Mouse (Mus musculus) embryo, embryonic 10 days (tissue): ENCODE results near the gene Hoxd1.

Experiments used
- DNase-seq: peaks from one replicate; pipeline ENCODE4 v3.0.0-alpha.2; 2015; ENCODE audit warnings: low spot score

Gene Hoxd1

DNA sequence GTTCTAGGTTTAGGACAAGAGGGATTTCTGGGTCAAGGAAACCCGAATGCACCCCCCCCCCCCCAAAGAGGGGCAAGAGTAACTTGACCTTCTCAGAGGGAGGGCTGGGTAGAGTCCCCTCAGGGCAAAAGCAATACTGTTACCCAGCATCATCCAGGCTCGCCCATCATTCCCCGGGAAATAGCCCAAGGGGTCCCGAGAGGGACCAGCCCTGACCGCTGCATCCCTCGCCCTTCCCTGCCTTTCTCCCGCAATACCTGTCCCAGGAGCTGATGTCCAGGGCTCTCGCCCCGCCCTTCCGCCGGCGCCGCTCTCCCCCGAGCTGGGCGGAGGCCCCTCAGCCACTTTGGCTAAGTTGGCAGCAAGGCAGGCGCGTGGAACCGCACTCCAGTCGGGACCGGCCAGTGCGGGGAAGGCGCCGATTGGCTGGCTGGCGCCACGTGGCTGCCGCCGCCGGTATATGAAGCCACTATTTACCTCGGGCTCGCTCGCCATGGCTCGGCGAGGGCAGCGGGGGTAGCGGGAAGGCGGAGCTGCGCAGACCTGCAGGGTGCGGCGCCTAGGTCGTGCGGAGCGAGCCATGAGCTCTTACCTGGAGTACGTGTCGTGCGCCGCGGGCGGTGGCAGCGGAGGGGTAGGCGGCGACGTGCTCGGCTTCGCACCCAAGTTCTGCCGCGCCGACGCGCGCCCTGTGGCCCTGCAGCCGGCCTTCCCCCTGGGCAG lies at the start of gene Hoxd1:
Gene Hoxd1, plus strand, starts transcription at position 459 of the 723 bp plus-strand sequence.
- peak; percentile 84 for DNase-seq

DNA sequence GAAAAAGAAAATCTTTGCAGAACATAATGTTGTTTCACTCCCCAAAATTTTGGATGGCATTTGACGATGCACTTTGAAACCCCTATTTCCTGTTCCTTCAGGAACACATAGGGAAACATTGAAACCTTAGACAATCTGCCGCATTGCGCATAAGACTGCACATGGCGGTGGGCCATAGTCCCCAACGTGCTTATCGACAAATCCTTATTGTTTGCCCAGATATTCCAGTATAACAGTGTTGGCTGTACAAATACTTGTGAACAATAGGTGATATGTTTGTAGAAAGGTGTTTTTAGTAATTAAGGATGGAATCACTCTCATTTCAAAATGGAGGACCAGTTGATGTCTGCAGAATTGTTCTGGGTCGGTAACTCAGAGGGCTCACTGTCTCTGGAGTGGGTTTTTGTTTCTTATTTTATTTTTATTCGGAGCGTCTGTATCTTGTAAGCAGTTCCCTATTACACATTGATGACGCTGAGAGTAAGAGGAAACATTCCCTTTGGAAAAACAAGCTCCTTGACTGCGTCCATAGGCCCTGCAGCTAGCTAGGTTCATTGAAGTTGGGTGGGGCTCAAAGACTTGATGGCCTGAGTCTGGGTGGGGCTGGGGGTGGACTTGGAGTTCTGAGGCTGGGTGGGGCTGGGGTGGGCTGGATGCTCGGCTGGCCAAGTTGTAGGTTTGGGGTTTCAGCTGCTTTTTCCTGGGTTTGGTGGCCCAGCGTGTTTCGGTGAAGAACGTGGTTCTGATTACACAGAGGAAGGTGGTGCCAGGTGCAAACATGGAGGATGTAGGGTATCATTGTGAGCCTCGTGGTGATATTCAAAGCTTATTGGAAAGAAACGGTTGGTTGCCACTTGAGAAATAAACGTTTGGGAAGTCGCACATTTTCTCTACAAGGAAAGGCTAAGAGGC lies 49.3 kb upstream of the Hoxd1 start:
- DNase-seq: peak; percentile 34

DNA sequence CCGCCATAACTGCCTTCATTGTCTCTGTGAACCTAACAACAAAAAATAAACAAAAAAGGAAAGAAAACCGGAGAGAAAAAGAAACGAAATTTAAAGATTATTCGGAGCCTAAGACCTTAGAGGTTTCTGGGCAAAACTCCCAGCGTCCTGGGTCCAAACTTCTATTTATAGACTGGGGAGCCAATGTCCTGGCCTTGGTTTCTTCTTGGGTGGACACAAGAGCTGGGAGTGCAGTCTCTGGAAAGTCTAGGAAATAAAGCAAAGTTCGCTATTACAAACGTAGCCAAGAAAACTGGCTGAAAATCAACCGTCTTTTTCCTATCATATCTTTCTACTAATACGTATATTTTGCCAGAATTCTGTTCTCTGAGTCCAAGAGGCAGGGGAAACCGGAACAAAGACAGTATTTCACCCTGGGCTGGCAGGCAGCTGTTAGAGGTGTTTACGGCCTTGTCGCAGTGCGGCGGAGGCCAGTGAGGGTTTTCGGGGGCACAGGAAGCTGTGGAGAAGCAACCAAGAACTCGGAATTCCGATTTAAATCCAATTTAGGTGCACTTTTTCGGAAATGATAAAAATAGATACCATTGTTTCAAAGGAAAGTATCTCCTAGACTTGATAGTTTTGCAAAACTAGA lies 48.5 kb upstream of the Hoxd1 start:
- DNase-seq: peak; percentile 63

DNA sequence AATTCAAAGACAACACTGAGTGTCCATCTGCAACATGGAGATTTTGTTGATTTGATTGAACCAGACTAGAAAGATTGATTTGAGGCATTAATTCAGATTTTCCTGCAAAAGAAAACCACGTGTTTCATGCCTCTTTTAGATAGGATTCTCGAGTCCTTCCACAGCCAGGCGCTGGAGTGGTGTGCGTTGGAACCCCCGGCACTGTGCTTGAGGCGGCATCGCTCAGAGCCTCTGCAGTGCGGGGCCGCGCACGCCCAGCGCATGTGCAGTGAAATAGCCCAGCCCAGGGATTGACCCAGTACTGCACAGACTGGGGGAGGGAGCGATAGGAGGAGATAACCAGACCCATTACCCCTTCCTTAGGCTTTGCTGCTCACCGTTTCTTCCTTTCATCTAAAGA lies 47.9 kb upstream of the Hoxd1 start:
- DNase-seq: peak; percentile 79

DNA sequence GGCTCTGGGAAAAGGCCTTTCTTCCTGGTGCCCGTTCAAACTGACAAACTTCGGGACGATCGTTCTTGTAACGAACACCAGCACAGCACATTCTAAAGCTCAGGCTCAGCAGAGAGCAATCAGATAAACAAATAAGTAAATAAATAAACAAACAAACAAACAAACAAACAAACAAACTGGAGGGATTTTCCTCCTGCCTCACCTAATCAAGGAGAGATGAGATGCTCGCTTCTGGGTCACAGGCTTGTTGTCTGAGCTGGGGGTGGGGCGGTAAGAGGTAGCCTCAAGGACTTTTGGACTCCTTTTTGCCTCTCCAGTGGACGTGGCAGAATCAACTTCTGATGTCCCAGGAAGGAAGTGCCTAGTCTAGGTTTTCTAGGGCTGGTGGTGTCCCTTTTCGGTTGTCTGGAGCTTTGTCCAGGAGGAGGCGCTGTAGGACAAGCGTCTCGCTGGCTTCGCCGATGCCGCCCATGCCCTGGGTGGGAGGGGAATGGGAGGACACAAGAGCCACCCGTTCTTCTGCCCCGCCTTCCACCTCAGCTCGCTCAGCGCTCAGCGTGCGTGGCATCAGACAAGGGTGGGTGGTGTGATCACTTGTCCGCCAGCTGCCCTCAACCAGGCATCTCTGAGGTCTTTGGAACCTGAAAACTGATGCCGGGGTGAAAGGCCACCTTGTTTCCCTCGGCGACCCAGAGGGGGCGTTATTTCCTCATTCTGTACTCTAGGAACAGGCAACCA lies 47.1 kb upstream of the Hoxd1 start:
- peak; percentile 97 for DNase-seq

DNA sequence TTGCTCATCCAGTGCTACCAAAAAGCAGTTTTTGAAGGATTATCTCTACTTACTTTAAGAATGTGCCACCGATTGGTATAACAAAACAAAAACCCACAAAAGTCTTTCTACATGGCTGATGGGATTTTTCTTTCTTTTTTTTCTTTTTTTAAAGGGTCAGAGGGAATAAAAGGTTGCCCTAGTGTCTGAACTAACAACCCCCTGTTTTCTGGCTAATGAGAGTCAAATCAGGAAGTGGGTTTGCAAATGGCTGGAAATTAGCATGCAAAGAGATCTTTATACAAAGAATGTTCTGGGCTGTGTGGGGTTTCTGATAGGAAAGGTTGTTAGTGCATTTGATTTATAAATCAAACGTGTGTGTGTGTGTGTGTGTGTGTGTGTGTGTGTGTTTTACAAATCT lies 42.4 kb upstream of the Hoxd1 start:
- DNase-seq: no peak

DNA sequence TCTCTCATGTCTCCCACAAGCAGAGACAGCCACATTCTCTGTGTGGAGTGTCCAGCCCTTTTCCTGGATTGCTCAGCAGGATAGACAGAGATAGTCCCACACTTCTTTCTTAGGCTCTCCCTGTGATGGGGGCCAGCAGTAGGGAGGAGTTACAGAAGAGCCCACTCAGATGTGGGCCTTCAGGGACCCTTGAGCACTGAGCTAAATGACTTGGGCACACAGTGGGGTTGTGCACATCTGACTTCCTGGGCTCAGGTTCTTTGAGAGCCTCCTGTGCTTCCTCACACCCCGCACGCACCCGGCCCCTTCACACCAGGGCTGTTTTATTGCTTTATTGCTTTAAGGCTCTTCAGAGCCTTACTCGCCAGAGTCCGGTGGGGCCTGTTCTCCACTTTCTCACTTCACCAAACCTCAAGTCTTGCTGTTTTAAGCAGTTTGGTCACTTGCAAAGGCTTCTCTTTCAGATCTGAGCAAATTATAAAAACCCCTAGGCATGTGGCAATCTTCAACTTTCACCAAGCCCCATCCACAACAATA lies 41.8 kb upstream of the Hoxd1 start:
- DNase-seq: peak; percentile 51

DNA sequence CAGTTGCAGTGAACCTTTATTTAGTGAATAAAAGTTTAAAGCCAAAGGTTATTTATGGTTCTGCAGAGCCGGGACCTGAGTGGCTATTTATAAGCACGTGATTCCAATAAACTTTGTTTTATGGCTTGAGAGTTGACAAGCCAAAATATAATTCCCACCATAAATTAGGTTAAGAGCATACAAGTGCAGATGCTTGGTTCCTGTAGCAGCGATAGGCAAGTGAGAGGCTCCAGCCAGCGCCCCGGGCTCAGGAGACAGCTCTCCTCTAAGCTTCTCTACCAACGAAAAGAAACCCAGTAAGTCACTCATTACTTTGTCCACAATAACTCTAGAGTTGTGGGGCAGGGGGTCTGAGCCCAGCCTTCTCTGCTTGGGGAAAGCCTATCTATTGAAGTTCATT lies 40.9 kb upstream of the Hoxd1 start:
- DNase-seq: peak; percentile 48

DNA sequence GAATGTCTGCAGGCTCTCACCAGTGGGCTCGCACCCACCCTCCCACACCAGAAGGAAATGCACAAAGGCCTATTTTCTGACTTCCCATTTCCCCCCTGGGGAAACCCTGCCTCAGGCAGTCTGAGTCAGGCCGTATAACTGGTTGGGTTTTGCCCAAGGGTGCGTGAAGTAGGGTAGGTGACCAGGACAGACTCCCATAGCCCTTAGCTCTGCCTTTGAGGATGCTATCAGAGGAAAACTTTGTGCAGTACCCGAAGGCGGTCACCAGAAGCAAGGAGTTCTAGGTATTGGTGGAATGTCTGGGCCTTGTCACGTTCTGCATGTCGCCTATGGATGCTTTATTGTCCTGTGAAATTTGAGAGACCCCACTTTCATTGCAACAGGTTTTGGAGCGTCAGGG lies 39.8 kb upstream of the Hoxd1 start:
- DNase-seq: no peak

DNA sequence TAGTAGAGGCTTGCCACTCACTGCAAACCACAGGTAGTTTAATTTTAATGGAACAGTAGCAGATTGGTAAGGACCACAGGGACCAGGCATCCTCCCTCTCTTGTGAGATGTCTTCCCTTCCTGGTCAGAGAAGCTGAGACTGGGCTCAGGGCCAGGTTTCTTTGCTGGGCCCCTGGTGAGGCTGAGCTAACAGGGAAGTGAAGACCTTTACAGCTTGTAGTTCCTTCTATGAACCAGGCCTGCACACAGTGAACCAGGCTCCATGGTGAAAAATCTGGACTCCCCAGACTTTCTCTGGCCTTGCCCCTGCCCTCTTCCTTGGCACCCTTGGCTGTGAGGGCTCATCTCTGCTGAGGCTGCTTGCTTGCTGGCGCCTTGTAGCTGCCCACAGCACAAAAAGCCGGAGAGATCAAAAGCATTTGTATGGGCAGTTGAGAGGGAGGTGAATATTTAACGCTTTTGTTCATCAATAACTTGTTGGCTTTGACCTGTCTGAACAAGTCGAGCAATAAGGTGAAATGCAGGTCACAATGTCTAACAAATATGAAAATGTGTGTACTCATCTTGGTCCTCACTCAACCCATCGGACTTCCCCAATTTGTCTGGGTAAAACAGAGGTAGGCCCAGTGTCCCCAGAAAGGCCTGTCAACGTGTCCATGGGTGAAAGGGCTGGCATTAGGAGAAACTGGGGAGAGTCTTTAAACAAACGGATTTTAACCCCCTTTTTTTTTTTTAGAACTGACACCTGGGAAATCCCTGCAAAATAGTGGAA lies 38.4 kb upstream of the Hoxd1 start:
- DNase-seq: peak; percentile 40

DNA sequence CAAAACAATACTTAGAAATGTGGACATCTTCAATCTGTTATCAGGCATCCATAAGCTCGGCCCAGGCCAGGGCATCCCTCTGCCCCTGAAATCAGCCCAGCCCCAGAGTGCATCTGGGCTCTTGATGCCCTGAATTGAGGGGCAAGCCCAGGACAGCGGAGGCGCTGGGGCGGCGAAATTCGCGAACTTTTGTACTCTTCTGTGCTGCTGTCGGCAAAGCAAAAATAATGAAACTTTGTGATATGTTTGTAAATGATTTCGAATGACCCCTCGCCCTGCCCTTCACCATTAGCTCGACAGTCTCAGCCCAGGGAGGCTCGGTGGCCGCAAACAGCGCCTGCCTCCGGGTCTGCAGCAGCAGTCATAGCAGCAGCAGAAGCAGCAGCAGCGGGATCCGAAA lies 37.6 kb upstream of the Hoxd1 start:
- peak; percentile 52 for DNase-seq

DNA sequence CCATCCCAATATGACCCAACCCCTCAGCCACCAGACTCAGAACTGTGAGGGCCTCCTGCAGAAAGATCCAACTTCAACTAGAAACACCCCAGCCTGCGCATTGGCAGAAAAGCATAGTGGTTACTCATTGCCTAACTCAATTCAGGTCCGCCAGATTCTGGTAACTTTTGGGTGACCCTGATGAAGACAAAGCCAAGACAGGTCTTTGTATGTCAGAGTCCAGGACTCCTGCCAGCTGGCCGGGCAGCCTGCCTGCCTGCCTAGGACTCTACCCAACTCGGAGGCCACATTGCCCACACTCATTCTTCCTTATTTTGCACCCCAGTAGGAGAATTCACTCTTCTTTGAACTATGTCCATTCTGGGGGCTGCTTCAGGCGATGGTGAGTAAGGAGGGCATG lies 36.2 kb upstream of the Hoxd1 start, which contains the start of gene Gm28230:
Gene Gm28230, plus strand, starts transcription at position 178 of the 400 bp plus-strand sequence.
- DNase-seq: peak; percentile 41

DNA sequence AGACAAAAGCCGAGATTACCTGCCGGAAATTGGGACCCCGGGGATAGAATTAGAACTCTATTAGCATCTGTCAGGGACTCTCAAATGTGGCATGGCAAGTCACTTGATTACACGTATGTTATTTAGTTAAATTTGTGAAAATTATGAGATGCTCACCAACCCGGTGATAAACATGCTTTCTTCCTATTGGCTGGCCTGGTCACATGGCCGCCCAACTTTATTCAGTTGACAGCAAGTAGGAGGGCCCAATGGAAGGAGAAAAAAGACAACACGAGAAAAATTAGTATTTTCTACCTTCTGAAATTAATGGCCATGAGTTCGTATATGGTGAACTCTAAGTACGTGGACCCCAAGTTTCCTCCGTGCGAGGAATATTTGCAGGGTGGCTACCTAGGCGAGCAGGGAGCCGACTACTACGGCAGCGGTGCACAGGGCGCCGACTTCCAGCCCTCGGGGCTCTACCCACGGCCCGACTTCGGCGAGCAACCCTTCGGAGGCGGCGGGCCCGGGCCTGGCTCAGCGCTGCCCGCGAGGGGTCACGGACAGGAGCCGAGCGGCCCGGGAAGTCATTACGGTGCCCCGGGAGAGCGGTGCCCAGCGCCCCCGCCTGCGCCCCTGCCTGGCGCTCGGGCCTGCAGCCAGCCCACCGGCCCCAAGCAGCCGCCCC lies 35.7 kb upstream of the Hoxd1 start:
- DNase-seq: peak; percentile 66

DNA sequence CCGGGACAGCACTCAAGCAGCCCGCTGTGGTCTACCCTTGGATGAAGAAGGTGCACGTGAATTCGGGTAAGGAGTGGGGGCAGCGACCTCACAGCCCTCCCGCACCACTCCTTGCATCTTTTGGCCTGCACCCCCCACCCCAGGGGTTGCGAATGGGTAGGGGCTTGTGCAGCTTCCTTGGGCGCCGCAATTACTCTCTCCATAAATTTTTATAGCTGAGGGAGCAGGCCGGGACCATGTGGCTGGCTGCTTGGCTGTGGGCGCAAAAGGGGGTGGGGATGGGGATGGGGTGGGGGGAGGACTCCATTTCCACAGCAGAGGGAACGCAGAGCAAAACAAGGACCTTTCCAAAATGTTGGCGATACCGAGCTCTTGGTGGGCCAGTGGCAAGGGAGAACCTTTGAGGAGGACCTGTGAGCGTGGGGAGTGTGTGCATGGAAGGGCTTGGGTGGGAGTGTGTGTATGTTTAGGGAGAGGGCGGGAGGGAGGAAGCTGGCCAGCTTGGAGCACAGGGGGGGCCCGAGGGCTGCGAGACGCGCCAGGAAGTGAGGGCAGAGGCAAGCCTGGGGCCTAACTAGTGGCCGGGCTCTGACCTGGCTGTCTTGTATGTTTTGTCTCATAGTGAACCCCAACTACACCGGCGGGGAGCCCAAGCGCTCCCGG lies 35.0 kb upstream of the Hoxd1 start:
- peak; percentile 45 for DNase-seq

DNA sequence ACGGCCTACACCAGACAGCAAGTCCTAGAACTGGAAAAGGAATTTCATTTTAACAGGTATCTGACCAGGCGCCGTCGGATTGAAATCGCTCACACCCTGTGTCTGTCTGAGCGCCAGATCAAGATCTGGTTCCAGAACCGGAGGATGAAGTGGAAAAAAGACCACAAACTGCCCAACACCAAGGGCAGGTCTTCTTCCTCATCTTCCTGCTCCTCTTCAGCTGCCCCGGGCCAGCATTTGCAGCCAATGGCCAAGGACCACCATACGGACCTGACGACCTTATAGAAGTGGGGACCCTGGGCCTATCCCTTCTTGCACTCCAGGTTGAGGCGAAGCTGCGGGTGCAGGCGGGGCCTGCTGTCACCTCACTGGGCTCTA lies 34.5 kb upstream of the Hoxd1 start:
- DNase-seq: peak; percentile 46

DNA sequence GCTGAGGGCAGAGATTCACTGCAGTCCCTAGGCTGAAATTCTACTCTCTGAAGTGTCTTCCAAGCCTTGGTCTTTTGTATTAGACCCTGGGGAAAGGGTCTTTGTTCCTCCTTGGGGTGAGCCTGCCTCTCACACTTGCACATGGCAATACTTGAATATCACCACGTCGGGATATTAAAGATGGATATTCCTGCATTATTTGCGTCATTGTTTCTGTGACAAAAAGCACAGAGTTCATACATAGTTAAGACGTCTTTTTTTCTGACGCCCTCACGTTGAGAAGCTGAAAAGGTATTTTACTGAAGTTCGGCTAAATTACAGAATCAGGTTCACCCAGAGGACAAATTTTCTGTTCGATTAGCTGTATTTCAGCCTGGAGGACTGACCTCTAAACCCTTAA lies 32.4 kb upstream of the Hoxd1 start:
- DNase-seq: peak; percentile 63

DNA sequence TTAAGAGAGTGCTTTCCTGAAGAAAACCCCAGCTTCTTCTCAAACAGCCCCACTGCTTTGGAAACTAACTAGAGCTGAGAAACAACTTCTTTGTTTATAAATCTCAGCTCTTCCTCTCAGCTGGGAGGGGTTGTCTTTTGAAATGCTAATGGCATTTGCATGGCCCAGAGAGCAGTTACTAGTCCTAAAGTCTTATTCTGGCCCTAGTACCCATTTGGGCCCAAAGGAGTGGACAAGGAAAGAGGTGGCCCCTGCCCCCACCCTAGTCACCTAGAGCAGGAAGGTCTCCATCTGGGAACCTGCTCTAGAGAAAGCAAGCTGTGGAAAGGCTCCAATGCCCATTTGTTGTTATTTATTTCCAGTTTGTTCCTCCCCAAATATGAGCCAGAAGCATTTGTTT lies 31.7 kb upstream of the Hoxd1 start:
- DNase-seq: no peak

DNA sequence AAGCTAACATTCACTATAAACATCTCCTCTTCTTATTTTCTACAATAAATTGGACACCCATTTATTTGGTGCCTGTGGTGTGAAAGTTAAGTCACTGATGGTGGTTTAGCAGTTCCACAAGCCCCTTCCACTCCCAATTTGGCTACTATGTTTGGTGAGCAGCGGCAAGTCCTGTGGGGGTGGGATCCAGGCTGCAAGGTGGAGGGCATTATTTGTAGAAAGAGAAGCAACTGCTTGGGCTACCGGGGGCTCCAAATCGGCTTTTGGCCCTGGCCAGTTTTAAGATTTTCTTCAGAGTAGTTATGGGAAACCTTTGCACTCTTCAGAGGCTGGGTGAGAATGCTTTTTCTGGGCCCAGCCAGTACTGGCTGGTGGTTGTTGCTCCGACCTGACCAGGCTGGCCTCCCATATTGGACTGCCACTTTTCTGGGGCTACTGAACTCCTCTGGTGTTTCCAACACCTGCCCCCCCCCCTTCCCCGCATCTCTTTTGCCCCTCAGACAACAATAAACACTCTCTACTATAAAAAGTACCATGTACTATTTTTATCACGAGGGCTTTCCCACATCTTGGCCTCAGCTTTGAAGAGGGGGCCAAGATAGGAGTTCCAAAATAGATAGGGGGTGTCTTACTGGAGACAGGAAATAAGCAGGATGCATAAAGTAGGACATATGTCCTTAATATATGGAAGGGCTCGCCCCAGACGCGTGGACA lies 30.8 kb upstream of the Hoxd1 start:
- DNase-seq: no peak
